In the genomic region with DNA sequence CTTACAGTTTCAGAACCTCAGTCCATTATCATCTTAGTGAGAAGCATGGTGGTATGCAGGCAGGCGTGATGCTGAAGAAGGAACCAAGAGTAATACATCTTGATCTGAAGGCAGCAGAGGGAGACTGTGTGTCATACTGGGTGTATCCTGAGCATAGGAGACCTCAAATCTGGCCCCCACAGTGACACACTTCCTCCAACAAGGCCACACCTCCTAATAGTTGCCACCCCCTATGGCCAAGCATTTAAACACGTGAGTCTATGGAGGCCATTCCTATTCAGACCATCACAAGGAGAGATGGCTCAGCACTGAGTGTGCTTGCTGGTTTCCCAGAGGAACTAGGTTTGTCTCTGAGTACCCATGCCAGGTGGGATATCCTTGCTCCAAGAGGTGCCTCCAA, we compare ENCODE assay signal across 23 mouse cellular contexts. TPM values are rescaled to one million over a fixed set of nuclear protein-coding genes. Genes with fewer than 3 reads are reported as not detected.
A peak's percentile ranks its signal among the peaks of the same experiment; 100 is the strongest.
DNase-seq lines count a peak whose midpoint lies in the region; ATAC-seq and TF ChIP-seq lines count a peak whose summit lies in the region.
"Had no signal": no experiment of that assay in that cellular context is flagged by ENCODE, and none has a peak within 500 bp of the region (broad histone marks: within the 10 kb centered on the region; RNA-seq: fewer than 3 reads in every experiment).

No protein-coding gene starts in this region.

- no peak for TF ChIP-seq CTCF in lung, embryonic 14.5 days (IDR thresholded peaks at IDR 0.05; ENCODE audit: low read depth)

- H3K4me2 ChIP-seq in lung, embryonic 14.5 days, result no peak overlapping the region
- H3K4me2 ChIP-seq: forebrain, embryonic 13.5 days; heart, embryonic 13.5 days; hindbrain, embryonic 12.5 days; hindbrain, embryonic 15.5 days had no signal

- H3K36me3 ChIP-seq in lung, embryonic 14.5 days (ENCODE audit: insufficient read depth), result no peaks in the 10 kb centered on the region
- H3K36me3 ChIP-seq: forebrain, embryonic 10.5 days; heart, embryonic 10.5 days; heart, embryonic 13.5 days; hindbrain, embryonic 12.5 days; hindbrain, embryonic 15.5 days had no signal

- no peak for DNase-seq in lung, embryonic 14.5 days
- no peak for DNase-seq in lung, postnatal 4 days
- DNase-seq in A20 (ENCODE audit: low read depth, low spot score) (peak; percentile 20), R1 (ENCODE audit: low read depth, low spot score) (peak; percentile 50)
- no peak for DNase-seq in right cerebral cortex, postnatal 4 days
- DNase-seq in cerebellum, adult 8-10 months, result no peak
- DNase-seq: adrenal gland, adult 8-10 months; adrenal gland, postnatal 25 days; cerebellum, adult 11-12 months; cerebellum, adult 9-10 months; cerebellum, postnatal 14 days; gastrocnemius, postnatal 10 days; gastrocnemius, postnatal 36 days; heart, adult 2 months; heart, postnatal 4 days had no signal

- H3K4me1 ChIP-seq in lung, embryonic 14.5 days (ENCODE audit: insufficient read depth), result no peaks in the 10 kb centered on the region
- H3K4me1 ChIP-seq: forebrain, embryonic 10.5 days; forebrain, embryonic 13.5 days; heart, embryonic 10.5 days; hindbrain, embryonic 12.5 days; hindbrain, embryonic 15.5 days had no signal

- H3K4me3 ChIP-seq in lung, embryonic 14.5 days (ENCODE audit: low read depth, low read length), result no peak overlapping the region
- H3K4me3 ChIP-seq: forebrain, embryonic 10.5 days; forebrain, embryonic 13.5 days; heart, adult 2 months; heart, embryonic 10.5 days; heart, embryonic 13.5 days; hindbrain, embryonic 12.5 days; hindbrain, embryonic 15.5 days had no signal

- no peak overlapping the region for H3K9ac ChIP-seq in lung, embryonic 14.5 days
- H3K9ac ChIP-seq: forebrain, embryonic 13.5 days; heart, embryonic 13.5 days; hindbrain, embryonic 12.5 days; hindbrain, embryonic 15.5 days had no signal

- H3K27me3 ChIP-seq in lung, embryonic 14.5 days (ENCODE audit: insufficient read depth, low read length), result no peaks in the 10 kb centered on the region
- H3K27me3 ChIP-seq: forebrain, embryonic 13.5 days; hindbrain, embryonic 12.5 days; hindbrain, embryonic 15.5 days had no signal

- WGBS in lung, embryonic 14.5 days, result 84% methylated on average over 2 of the region's 2 CpGs

- ATAC-seq in lung, embryonic 14.5 days (ENCODE audit: insufficient read depth), result 0 out of 2 replicates have a peak, but pooled peaks have one; percentile 28
- ATAC-seq: activated CD4-positive, CD25-positive, alpha-beta regulatory T cell, adult 4 months; forebrain, embryonic 13.5 days; forebrain, embryonic 16.5 days had no signal

- H3K27ac ChIP-seq in lung, embryonic 14.5 days (ENCODE audit: low read depth), result no peak overlapping the region
- H3K27ac ChIP-seq: forebrain, embryonic 10.5 days; forebrain, embryonic 13.5 days; heart, adult 2 months; heart, embryonic 10.5 days; heart, embryonic 13.5 days; hindbrain, embryonic 12.5 days; hindbrain, embryonic 15.5 days had no signal

- no peaks in the 10 kb centered on the region for H3K9me3 ChIP-seq in lung, embryonic 14.5 days (ENCODE audit: low read depth, low read length)
- H3K9me3 ChIP-seq: forebrain, embryonic 10.5 days; forebrain, embryonic 13.5 days; heart, embryonic 10.5 days; heart, embryonic 13.5 days; hindbrain, embryonic 12.5 days; hindbrain, embryonic 15.5 days had no signal

RNA-seq across cellular contexts. Expression of gene Lrp6, which starts 24.8 kb away (rescaled TPM):
- polyA plus RNA-seq in lung, embryonic 14.5 days (2014; fragmentation: Nextera tagmentation; extraction: Ambion mirVana), result 34.0 and 35.8 TPM in 2 replicates

RNA-seq across cellular contexts. Expression of gene Mansc1, which starts 40.7 kb away (rescaled TPM):
- 5.8 and 5.9 TPM in 2 replicates for polyA plus RNA-seq in lung, embryonic 14.5 days (2014; fragmentation: Nextera tagmentation; extraction: Ambion mirVana)

RNA-seq across cellular contexts. Expression of gene Borcs5, which starts 47.7 kb away (rescaled TPM):
- polyA plus RNA-seq in lung, embryonic 14.5 days (2014; fragmentation: Nextera tagmentation; extraction: Ambion mirVana), result 13.9 and 14.6 TPM in 2 replicates

Comparison
In these comparisons a context has a peak if more than half of its experiments do, and no peak if none do; other contexts are left out.
1. DNase-seq: peak in A20 (single experiment) and R1 (single experiment); none in lung, embryonic 14.5 days (single experiment), lung, postnatal 4 days (0 of 2), right cerebral cortex, postnatal 4 days (single experiment) and cerebellum, adult 8-10 months (single experiment).